Mouse (Mus musculus) kidney, embryonic 14.5 days (tissue): ENCODE data around the gene 9430097D07Rik. TPM values are rescaled to one million over a fixed set of nuclear protein-coding genes. Genes with fewer than 3 reads are reported as not detected.

ENCODE experiments used
- ATAC-seq: fragments of 200-750 bp; cut with Nextera tagmentation; 2 replicates; pipeline ENCODE4 v1.8.0; 2017; ENCODE audit warnings: moderate number of reproducible peaks, mild to moderate bottlenecking, moderate TSS enrichment, moderate library complexity; ENCODE audit not compliant: low FRiP score, low TSS enrichment
- H3K27ac ChIP-seq: fragments of 300-500 bp; sonication (generic); 2 replicates; pipeline ENCODE4 v1.5.1; 2014; ENCODE audit warnings: low read depth, mild to moderate bottlenecking, low read length, moderate library complexity, mixed read lengths
- H3K27me3 ChIP-seq: fragments of 300-500 bp; sonication (generic); 2 replicates; pipeline ENCODE4 v1.6.1; 2014; ENCODE audit warnings: mild to moderate bottlenecking, low read length; ENCODE audit not compliant: control insufficient read depth, insufficient read depth
- H3K36me3 ChIP-seq: fragments of 300-500 bp; sonication (generic); 2 replicates; pipeline ENCODE4 v1.6.1; 2014; ENCODE audit warnings: low read length, mixed read lengths; ENCODE audit not compliant: control insufficient read depth, insufficient read depth
- H3K4me1 ChIP-seq: fragments of 300-500 bp; sonication (generic); 2 replicates; pipeline ENCODE4 v1.6.1; 2014; ENCODE audit warnings: low read length, mixed read lengths; ENCODE audit not compliant: control insufficient read depth, insufficient read depth
- H3K4me2 ChIP-seq: fragments of 300-500 bp; sonication (generic); replicated peaks from 2 replicates; pipeline ENCODE4 v1.6.1; 2014; ENCODE audit warnings: low read depth, mild to moderate bottlenecking, low read length
- H3K4me3 ChIP-seq: fragments of 300-500 bp; sonication (generic); 2 replicates; pipeline ENCODE4 v1.5.1; 2014; ENCODE audit warnings: mild to moderate bottlenecking, low read length
- H3K9ac ChIP-seq: fragments of 300-500 bp; sonication (generic); 2 replicates; pipeline ENCODE4 v1.6.1; 2014; ENCODE audit warnings: low read depth, mild to moderate bottlenecking, low read length, moderate library complexity
- H3K9me3 ChIP-seq: fragments of 300-500 bp; sonication (generic); 2 replicates; pipeline ENCODE4 v1.6.1; 2016; ENCODE audit warnings: low read length; ENCODE audit not compliant: control insufficient read depth
- WGBS: fragments of 180-500 bp; shearing (Covaris S2); extraction: QIAGEN DNeasy Blood & Tissue Kit; methylation state at CpG from one replicate; pipeline ENCODE4 v1.1.7; 2014; 5-methylcytosine and 5-hydroxymethylcytosine counted together
- polyA plus RNA-seq: library from polyadenylated mRNA; unstranded; fragments of >200 nt; fragmentation: Nextera tagmentation; extraction: Ambion mirVana; gene quantifications from 2 replicates; pipeline ENCODE4 v1.2.1, GENCODE M21; 2014

The 9430097D07Rik gene
- polyA plus RNA-seq, 1 experiment from 2014 or later, result 0.14 TPM

DNA sequence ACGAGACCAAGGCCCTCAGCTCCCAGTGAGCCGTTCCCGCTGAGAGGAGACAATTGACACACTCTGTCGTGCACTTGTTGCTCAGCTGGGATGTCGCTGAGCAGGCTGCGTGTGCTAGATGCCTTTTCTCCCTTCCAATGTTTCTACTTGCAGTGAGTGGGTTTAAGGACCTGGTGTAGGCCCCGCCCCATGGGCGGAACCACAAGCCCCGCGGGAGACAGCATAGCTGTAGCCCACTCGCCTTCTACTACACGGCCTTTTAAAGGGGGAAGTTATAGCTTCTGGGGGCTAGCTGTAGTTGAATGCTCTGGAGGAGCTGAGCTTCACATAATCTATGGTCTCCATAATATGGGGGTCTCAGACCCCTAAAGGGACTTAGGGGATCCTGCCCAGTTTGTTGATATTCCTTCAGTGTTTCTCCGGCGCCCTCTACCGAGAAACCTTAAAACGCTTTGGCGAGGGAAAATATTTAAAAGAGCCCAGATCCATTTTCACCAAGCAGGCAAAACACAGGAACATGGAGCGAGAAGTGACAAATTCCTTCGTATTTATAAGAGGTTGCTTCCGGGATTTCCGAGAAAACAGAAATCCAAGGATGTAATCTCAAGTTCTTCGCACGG, 35.2 kb upstream of the 9430097D07Rik start:
- Histone ChIP-seq H3K4me1 (peaks cover 24% of the 10 kb centered on the region), H3K36me3 (peaks cover 13% of the 10 kb centered on the region; the same call in 1 of the 2 replicates), H3K27me3 (no peaks in the 10 kb centered on the region), H3K27ac (no peak overlapping the region), H3K9ac (peak overlapping the region; percentile 48; the same call in 1 of the 2 replicates), H3K4me3 (peak overlapping the region; percentile 41), H3K9me3 (no peaks in the 10 kb centered on the region; the same call in 1 of the 2 replicates), H3K4me2 (peak overlapping the region; percentile 52)
- WGBS, result 20% methylated on average over 23 of the region's 23 CpGs
- no peak for ATAC-seq

DNA sequence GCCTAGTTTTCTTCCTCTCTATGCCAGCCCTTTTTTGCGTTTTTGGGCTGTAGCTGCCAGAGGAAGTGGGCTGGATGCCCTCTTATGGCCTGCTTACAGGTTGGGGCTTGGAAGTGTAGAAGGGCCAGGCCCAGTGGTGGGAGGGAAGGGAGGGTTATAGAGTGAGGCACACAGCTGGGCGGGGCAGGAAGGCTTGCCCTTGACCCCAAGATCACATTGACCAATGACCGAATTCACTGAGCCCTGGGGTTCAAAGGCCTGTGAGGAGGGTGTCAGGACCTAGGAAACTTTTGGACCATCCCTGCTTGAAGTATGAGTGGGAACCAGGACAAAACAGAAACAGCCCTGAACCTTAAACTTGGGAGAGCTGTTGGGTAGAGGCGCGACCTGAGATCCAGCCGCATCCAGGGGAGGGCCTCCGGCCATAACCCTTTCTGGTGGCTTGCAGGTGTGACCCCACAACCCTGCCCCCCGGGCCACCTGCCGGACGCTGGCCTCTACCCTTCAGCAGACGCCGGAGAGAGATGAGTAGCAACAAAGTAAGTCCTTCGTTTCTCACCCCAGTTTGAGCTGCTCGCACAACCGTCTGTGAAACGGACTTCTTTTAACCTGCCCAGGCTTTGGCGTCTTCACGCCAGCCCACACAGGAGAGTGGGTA, 33.4 kb upstream of the 9430097D07Rik start:
- Histone ChIP-seq H3K36me3 (peaks cover 3% of the 10 kb centered on the region; the same call in 1 of the 2 replicates), H3K4me2 (peak overlapping the region; percentile 77), H3K27me3 (no peaks in the 10 kb centered on the region), H3K9me3 (no peaks in the 10 kb centered on the region; the same call in 1 of the 2 replicates), H3K9ac (peak overlapping the region; percentile 51), H3K4me1 (peaks cover 24% of the 10 kb centered on the region), H3K27ac (peak overlapping the region; percentile 77; the same call in 1 of the 2 replicates), H3K4me3 (peak overlapping the region; percentile 61)
- 39% methylated on average over 18 of the region's 18 CpGs for WGBS
- ATAC-seq, result peak; percentile 2; the same call in 1 of the 2 replicates

DNA sequence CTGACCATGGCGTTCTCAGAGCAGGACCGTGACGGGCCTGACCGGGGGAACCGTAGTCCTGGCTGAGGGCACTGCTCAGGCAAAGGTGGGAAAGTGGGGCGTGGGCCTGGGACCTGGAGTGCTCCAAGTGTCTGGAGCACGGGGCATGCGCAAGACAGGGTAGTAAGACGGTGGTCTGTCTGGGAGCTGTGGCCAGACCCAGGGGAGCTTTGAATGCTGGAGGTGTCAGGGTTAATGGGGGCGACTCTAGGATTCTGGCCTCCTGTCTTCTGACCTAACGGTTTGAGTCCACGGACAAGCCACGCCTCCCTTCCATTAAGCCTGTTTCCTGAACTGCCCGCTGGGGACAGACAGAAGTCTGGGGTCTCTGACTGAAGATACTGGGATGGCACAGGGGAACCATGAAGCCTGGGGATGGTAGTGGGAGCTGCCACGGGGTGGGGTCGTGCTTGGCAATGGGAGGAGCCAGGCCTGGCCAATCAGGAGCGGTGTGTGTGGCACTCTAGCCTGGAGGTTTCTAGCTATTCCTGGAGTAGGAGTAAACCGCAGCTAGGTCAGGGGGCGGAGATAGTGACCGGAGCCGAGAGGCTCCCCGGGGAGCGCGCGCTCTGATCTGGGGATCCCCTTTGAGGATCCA, 32.8 kb upstream of the 9430097D07Rik start:
- Histone ChIP-seq H3K27me3 (no peaks in the 10 kb centered on the region), H3K9me3 (no peaks in the 10 kb centered on the region; the same call in 1 of the 2 replicates), H3K4me1 (peaks cover 24% of the 10 kb centered on the region), H3K4me3 (peak overlapping the region; percentile 61), H3K36me3 (peaks cover 3% of the 10 kb centered on the region; the same call in 1 of the 2 replicates), H3K27ac (peak overlapping the region; percentile 77; the same call in 1 of the 2 replicates), H3K9ac (peak overlapping the region; percentile 51), H3K4me2 (peak overlapping the region; percentile 77)
- WGBS, result 2% methylated on average over 25 of the region's 25 CpGs
- peak; percentile 63 for ATAC-seq

DNA sequence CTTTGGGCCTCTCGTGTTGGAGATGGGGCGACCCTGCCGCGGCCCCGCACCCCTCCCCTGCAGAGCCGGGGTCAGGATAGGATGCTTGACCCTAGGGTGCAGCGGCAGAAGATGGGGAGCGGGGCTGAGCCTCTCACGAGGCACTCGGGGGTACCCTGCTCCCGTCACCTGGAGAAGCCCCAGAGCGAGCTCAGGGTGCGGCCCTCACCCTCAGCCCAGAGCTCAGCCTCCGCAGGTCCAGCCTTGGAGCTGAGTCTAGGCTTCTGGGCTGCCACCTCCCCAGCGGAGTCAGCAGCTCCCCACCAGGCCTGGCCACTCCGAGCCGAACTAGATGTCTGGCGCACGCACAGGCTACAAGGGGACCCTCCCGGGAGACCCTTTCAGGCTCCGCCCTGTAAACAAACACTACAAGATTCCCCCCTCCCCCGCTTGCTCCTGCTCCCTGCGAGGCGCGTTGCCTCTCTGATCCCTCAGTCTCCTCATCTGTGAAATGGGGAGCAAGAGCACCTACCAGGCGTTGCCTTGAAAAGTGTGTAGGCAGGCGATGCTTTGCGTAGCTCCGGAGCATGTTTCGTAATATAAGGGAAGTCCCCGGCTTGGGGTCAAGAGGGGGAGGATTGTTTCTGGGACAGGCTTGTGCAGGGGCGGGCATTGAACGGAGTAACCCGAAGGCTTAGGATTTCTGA, 31.9 kb upstream of the 9430097D07Rik start:
- H3K36me3 ChIP-seq, result peaks cover 2% of the 10 kb centered on the region; the same call in 1 of the 2 replicates
- no peaks in the 10 kb centered on the region; the same call in 1 of the 2 replicates for H3K9me3 ChIP-seq
- H3K27ac ChIP-seq, result peak overlapping the region; percentile 48; the same call in 1 of the 2 replicates
- H3K9ac ChIP-seq, result peak overlapping the region; percentile 74
- H3K4me3 ChIP-seq, result peak overlapping the region; percentile 61
- H3K4me1 ChIP-seq, result peaks cover 24% of the 10 kb centered on the region
- whole genome bisulfite sequencing, result 3% methylated on average over 32 of the region's 34 CpGs
- H3K4me2 ChIP-seq, result peak overlapping the region; percentile 77
- H3K27me3 ChIP-seq, result no peaks in the 10 kb centered on the region
- peak; percentile 18 for ATAC-seq

DNA sequence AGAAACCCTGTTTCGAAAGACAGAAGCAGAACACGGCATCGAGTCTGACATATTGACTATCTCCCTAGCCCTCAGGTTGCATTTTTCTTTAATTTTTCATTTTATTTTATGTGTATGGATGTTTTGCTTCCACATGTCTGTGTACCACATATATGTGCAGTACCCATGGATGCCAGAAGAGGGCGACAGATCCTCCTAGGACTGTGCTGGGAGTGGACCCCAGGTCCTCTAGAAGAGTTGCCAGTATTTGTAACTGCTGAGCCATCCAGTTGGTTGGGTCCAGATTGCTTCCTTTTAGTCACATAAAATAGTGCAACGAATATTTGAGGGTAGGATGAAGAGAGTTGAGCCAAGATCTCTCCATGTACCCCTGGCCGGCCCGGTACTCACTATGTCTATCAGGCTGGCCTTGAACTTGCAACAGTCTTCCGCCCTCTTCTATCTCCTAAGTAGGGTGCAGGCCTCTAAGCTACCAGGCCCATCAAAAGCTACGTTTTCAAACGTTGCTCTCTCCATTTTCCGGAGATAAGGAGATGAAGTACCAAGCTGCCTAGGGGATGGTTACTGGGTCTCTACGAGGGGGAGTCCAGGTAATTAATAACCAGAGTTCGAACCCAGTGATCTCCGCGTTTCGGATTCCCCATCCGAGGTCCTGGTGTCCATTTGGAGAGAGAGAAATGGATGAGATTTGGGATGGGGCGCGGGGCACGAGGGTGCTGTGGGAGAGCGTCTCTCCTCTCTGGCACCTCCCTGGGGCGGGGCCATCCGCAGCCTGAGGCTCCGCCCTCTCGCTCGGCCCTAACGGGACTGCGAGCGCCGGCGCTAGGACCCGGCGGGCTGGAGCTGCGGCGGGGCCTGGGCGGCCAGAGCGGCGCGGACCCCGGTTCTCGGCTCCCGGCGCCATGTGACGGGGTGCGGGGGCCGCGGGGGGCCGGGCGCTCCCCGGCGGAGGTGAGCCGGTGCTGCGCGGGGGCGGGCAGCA, 31.0 kb upstream of the 9430097D07Rik start:
- H3K4me3 ChIP-seq, result peak overlapping the region; percentile 61
- peaks cover 25% of the 10 kb centered on the region for H3K4me1 ChIP-seq
- peak overlapping the region; percentile 48; the same call in 1 of the 2 replicates for H3K27ac ChIP-seq
- peak overlapping the region; percentile 74 for H3K9ac ChIP-seq
- no peaks in the 10 kb centered on the region for H3K27me3 ChIP-seq
- H3K9me3 ChIP-seq, result no peaks in the 10 kb centered on the region
- ATAC-seq, result peak; percentile 78
- H3K36me3 ChIP-seq, result no peaks in the 10 kb centered on the region
- 13% methylated on average over 48 of the region's 55 CpGs for WGBS
- peak overlapping the region; percentile 77 for H3K4me2 ChIP-seq

DNA sequence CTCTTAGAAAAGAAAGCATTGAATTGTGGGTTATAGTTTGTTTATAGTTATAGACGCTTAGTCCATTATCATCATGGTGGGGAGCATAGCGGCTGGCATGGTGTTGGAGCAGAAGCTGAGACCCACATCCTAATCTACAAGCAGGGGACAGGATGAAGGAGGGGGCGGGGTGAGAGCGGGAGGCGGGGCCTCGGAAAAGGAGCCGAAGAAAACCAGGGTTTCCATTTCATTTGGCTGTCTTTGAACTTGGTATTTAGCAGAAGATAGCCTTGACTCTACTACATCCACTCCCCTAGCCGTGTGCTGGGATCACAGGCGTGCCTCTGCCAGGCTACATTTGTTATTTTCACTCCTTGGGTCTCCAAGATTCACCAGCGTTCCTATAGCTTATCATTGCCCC, 29.1 kb upstream of the 9430097D07Rik start:
- WGBS, result 50% methylated on average over 10 of the region's 10 CpGs

DNA sequence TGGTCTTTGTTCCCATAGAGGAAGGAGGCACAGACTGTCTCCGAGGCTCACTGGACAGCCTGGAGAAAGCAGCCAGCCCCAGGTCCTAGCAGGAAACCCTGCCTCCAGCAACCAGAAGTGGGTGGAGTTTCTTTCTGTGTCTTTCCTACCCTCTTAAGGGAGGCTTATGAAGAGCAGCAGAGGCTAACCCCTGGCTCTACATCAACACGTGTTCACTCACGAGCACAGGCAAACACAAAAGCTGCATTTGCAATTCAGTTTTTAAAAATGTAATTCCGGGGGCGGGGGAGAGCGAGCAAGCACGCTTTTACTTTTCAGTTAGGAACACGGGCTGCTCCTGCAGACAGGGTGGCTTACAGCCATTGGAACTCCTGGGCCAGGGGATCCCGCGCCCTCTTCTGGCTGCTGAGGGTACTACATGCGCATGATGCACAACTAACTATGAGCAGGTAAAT, 27.1 kb upstream of the 9430097D07Rik start:
- peak; percentile 68 for ATAC-seq
- Histone ChIP-seq H3K9me3 (no peaks in the 10 kb centered on the region), H3K27ac (peak overlapping the region; percentile 63; the same call in 1 of the 2 replicates)

More for the DNA sequence above, 29.1 kb upstream of the 9430097D07Rik start:
- Histone ChIP-seq H3K36me3 (no peaks in the 10 kb centered on the region), H3K9me3 (no peaks in the 10 kb centered on the region), H3K4me3 (no peak overlapping the region), H3K9ac (no peak overlapping the region), H3K27ac (no peak overlapping the region), H3K27me3 (no peaks in the 10 kb centered on the region), H3K4me1 (peaks cover 21% of the 10 kb centered on the region), H3K4me2 (no peak overlapping the region)
- ATAC-seq, result no peak

More for the DNA sequence above, 27.1 kb upstream of the 9430097D07Rik start:
- peak overlapping the region; percentile 49 for H3K4me2 ChIP-seq
- 0 out of 2 replicates have a peak overlapping the region, but pooled peaks have one; percentile 24 for H3K9ac ChIP-seq
- H3K36me3 ChIP-seq, result peaks cover 3% of the 10 kb centered on the region; the same call in 1 of the 2 replicates
- no peaks in the 10 kb centered on the region for H3K27me3 ChIP-seq
- peaks cover 4% of the 10 kb centered on the region; the same call in 1 of the 2 replicates for H3K4me1 ChIP-seq
- WGBS, result 1% methylated on average over 11 of the region's 11 CpGs
- H3K4me3 ChIP-seq, result peak overlapping the region; percentile 36
